Mouse (Mus musculus) macrophage (primary cell): ENCODE measurements around the gene Myt1l. TPM values are rescaled to one million over a fixed set of nuclear protein-coding genes. Genes with fewer than 3 reads are reported as not detected.

Source experiments
- H3K27ac ChIP-seq: fragments of 350-480 bp; formaldehyde crosslinking; 2 replicates; pipeline ENCODE4 v1.9.0; 2021
- H3K36me3 ChIP-seq: fragments of 350-480 bp; formaldehyde crosslinking; 2 replicates; pipeline ENCODE4 v1.9.0; 2021; ENCODE audit errors: inconsistent target
- H3K4me3 ChIP-seq: fragments of 350-480 bp; formaldehyde crosslinking; 2 replicates; pipeline ENCODE4 v1.9.0; 2021; ENCODE audit errors: inconsistent target
- H3K79me2 ChIP-seq: fragments of 350-480 bp; formaldehyde crosslinking; 2 replicates; pipeline ENCODE4 v1.9.0; 2021; ENCODE audit errors: inconsistent target
- WGBS: methylation state at CpG from one replicate; pipeline ENCODE4 v1.1.7; 2026; ENCODE audit warnings: inconsistent platforms; ENCODE audit not compliant: missing documents; 5-methylcytosine and 5-hydroxymethylcytosine counted together
- polyA plus RNA-seq: library from polyadenylated mRNA; stranded (reverse); fragments of 250-400 nt; gene quantifications from 3 replicates; pipeline ENCODE4 v1.2.4, GENCODE M21; 2018; ENCODE audit warnings: inconsistent platforms

Gene Myt1l
- polyA plus RNA-seq, 1 experiment from 2014 or later = not detected

DNA sequence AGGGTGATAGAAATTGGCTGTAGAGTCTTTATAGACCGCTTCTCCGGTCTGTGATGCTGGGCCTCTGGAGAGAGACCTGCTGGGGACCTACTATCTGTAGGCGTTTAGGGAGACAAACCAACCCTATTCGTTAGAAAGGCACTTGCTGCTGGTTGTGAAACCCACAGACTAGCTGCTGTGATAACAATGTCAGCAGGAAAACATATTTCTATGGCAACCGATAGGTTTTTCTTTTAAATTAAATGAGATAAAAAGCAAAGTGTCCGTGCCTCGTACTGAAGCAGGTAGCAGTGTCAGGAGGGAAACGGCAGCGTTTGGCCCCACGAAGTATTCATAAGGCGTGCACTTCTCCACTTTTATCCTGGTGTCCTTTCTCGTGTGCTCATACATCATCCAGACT is 127.5 kb downstream of the Myt1l start:
- Histone ChIP-seq H3K27ac (no peak overlapping the region), H3K4me3 (no peak overlapping the region), H3K79me2 (no peaks in the 10 kb centered on the region), H3K36me3 (no peaks in the 10 kb centered on the region)
- WGBS = 87% methylated on average over 12 of the region's 12 CpGs

DNA sequence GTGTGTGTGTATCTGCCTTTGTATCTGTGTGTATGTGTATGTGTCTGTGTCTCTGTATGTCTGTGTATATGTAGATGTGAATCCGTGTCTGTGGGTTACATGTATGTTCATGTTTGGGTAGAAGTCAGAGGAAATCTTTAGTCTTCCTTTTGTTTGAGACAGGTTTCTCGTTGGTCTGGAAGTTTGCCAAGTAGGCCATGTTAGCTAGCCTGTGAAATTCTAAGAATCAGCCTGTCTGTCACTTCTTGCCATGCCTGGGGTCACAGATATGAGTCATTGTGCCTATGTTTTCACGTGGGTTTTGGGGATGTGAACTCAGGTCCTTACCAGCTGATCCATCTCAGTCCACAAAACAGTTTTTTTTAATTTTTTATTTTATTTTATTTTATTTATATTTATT is 128.9 kb downstream of the Myt1l start:
- H3K79me2 ChIP-seq = no peaks in the 10 kb centered on the region
- H3K27ac ChIP-seq = no peak overlapping the region
- 37% methylated on average over 3 of the region's 3 CpGs for WGBS
- H3K36me3 ChIP-seq = no peaks in the 10 kb centered on the region
- no peak overlapping the region for H3K4me3 ChIP-seq

GRCm38 (mm10) chr12:29657870-29658269 is 129.7 kb downstream of the Myt1l start:
- WGBS = 79% methylated on average over 2 of the region's 2 CpGs
- Histone ChIP-seq H3K79me2 (no peaks in the 10 kb centered on the region), H3K27ac (no peak overlapping the region), H3K4me3 (no peak overlapping the region), H3K36me3 (no peaks in the 10 kb centered on the region)

DNA sequence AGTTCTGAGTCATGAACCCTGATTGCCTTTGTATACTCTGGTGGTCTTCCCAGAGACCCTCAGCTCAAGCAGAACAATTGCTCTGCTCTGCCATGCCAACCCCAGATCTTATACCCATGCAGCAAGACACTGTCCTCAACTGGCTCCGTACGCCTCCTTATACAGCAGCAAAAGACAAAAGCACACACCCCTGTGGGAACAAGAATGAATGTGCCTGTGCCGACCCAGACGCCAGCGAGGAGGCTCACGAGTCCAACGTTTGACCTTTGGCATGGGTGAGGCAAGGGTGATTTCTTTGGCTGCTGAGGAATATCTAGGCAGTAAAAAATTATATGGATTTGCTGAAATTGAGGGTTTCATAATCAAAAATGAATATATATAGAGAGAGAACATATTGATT is 143.8 kb downstream of the Myt1l start:
- Histone ChIP-seq H3K4me3 (no peak overlapping the region), H3K27ac (no peak overlapping the region), H3K36me3 (no peaks in the 10 kb centered on the region), H3K79me2 (no peaks in the 10 kb centered on the region)
- 98% methylated on average over 7 of the region's 7 CpGs for WGBS

- Histone ChIP-seq H3K79me2 (no peaks in the 10 kb centered on the region), H3K4me3 (no peak overlapping the region), H3K27ac (no peak overlapping the region), H3K36me3 (no peaks in the 10 kb centered on the region)
- WGBS = 49% methylated on average over 14 of the region's 14 CpGs
Observed at GRCm38 (mm10) chr12:29675594-29676362, 147.6 kb downstream of the Myt1l start.

- no peaks in the 10 kb centered on the region for H3K79me2 ChIP-seq
- H3K36me3 ChIP-seq = no peaks in the 10 kb centered on the region
- no peak overlapping the region for H3K4me3 ChIP-seq
- 75% methylated on average over 8 of the region's 8 CpGs for WGBS
- H3K27ac ChIP-seq = no peak overlapping the region
Observed at GRCm38 (mm10) chr12:29682384-29682783, 154.2 kb downstream of the Myt1l start.

DNA sequence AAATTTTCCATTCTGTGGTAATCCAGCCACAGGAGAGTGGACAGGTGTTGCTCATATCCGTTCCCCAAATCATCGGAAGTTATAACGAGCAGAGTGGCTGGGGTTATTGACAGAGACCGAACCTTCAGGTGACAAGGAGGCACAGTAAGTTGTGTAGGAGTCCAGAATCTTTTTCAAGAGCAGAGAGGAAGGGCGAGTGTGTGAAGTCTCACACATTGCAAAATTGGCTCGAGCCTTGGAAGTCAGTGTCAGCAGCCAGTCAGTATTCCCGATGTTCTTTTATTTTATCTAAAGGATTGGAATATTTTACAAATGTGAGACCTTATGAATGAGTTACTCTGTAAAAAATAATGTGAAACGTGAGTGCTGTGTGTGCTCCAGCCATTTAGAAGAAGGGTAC is 154.8 kb downstream of the Myt1l start:
- WGBS = 89% methylated on average over 8 of the region's 8 CpGs
- H3K36me3 ChIP-seq = no peaks in the 10 kb centered on the region
- no peak overlapping the region for H3K4me3 ChIP-seq

GRCm38 (mm10) chr12:29686241-29686640 is 158.1 kb downstream of the Myt1l start:
- no peak overlapping the region for H3K27ac ChIP-seq
- no peaks in the 10 kb centered on the region for H3K79me2 ChIP-seq
- 76% methylated on average over 8 of the region's 8 CpGs for WGBS
- H3K4me3 ChIP-seq = no peak overlapping the region
- H3K36me3 ChIP-seq = no peaks in the 10 kb centered on the region

More for the DNA sequence above, 154.8 kb downstream of the Myt1l start:
- Histone ChIP-seq H3K79me2 (no peaks in the 10 kb centered on the region), H3K27ac (no peak overlapping the region)

GRCm38 (mm10) chr12:29691566-29691965 is 163.4 kb downstream of the Myt1l start:
- H3K27ac ChIP-seq = no peak overlapping the region
- H3K79me2 ChIP-seq = no peaks in the 10 kb centered on the region
- WGBS = 84% methylated on average over 5 of the region's 5 CpGs
- no peak overlapping the region for H3K4me3 ChIP-seq
- no peaks in the 10 kb centered on the region for H3K36me3 ChIP-seq

DNA sequence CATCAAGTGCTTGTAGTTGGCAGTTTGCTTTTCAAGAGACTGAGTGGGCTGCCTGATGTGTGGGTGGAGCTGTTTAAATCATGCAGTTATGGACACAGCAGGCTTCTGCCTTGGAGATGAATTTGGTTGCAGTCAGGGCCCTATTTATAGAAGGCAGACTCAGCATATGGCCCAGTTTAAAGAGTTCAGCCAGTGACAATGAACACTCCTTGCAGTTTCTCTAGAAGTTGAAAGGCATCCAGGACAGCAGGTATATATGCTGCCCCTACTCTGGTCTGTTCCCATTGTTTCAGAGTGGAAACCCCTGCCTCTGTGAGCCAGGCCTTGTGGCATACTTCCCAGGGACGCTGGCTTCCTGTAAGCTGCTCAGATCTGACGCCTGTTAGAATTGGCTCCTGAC is 167.0 kb downstream of the Myt1l start:
- no peak overlapping the region for H3K4me3 ChIP-seq
- H3K36me3 ChIP-seq = no peaks in the 10 kb centered on the region
- 57% methylated on average over 2 of the region's 2 CpGs for WGBS
- no peaks in the 10 kb centered on the region for H3K79me2 ChIP-seq
- no peak overlapping the region for H3K27ac ChIP-seq

- H3K79me2 ChIP-seq = no peaks in the 10 kb centered on the region
- WGBS = 79% methylated on average over 9 of the region's 12 CpGs
- H3K4me3 ChIP-seq = no peak overlapping the region
- no peaks in the 10 kb centered on the region for H3K36me3 ChIP-seq
- no peak overlapping the region for H3K27ac ChIP-seq
Observed at GRCm38 (mm10) chr12:29697526-29698500, 169.6 kb downstream of the Myt1l start.

GRCm38 (mm10) chr12:29698541-29698940 is 170.4 kb downstream of the Myt1l start:
- 91% methylated on average over 3 of the region's 3 CpGs for WGBS
- H3K27ac ChIP-seq = no peak overlapping the region
- no peak overlapping the region for H3K4me3 ChIP-seq
- H3K36me3 ChIP-seq = no peaks in the 10 kb centered on the region
- H3K79me2 ChIP-seq = no peaks in the 10 kb centered on the region

GRCm38 (mm10) chr12:29698976-29699375 is 170.8 kb downstream of the Myt1l start:
- H3K36me3 ChIP-seq = no peaks in the 10 kb centered on the region
- no peak overlapping the region for H3K27ac ChIP-seq
- no peak overlapping the region for H3K4me3 ChIP-seq
- no peaks in the 10 kb centered on the region for H3K79me2 ChIP-seq
- WGBS = 75% methylated on average over 10 of the region's 10 CpGs

- Histone ChIP-seq H3K36me3 (no peaks in the 10 kb centered on the region), H3K4me3 (no peak overlapping the region), H3K79me2 (no peaks in the 10 kb centered on the region), H3K27ac (no peak overlapping the region)
- WGBS = 92% methylated on average over 10 of the region's 10 CpGs
Observed at GRCm38 (mm10) chr12:29699386-29699785, 171.2 kb downstream of the Myt1l start.

GRCm38 (mm10) chr12:29700026-29700425 is 171.8 kb downstream of the Myt1l start:
- 90% methylated on average over 3 of the region's 3 CpGs for WGBS
- no peak overlapping the region for H3K27ac ChIP-seq
- no peaks in the 10 kb centered on the region for H3K36me3 ChIP-seq
- no peaks in the 10 kb centered on the region for H3K79me2 ChIP-seq
- H3K4me3 ChIP-seq = no peak overlapping the region
